Mouse (Mus musculus) stomach, embryonic 14.5 days (tissue): ENCODE measurements around the gene Rac2. TPM values are rescaled to one million over a fixed set of nuclear protein-coding genes. Genes with fewer than 3 reads are reported as not detected.

ENCODE experiments used
- polyA plus RNA-seq: library from polyadenylated mRNA; unstranded; fragments of >200 nt; fragmentation: Nextera tagmentation; extraction: Ambion mirVana; gene quantifications from 2 replicates; pipeline ENCODE4 v1.2.1, GENCODE M21; 2014

The Rac2 gene
- polyA plus RNA-seq, 1 experiment from 2014 or later = 9.4 TPM

Other genes starting within 250 kb of the Rac2 start
- 1.6 and 2.3 TPM in 2 replicates for gene Csf2rb, start 247.0 kb downstream of the Rac2 start, polyA plus RNA-seq
- gene Tex33, start 176.9 kb downstream of the Rac2 start, polyA plus RNA-seq = not detected in 2 replicates
- gene Tst, start 166.9 kb downstream of the Rac2 start, polyA plus RNA-seq = 38.6 and 44.6 TPM in 2 replicates
- gene Mpst, start 166.4 kb downstream of the Rac2 start, polyA plus RNA-seq = 3.2 and 4.4 TPM in 2 replicates
- 38.9 and 39.4 TPM in 2 replicates for gene Kctd17, start 144.2 kb downstream of the Rac2 start, polyA plus RNA-seq
- 0.50 and 0.52 TPM in 2 replicates for gene Tmprss6, start 104.1 kb downstream of the Rac2 start, polyA plus RNA-seq
- 0.34 and 0.41 TPM in 2 replicates for gene Il2rb, start 77.5 kb downstream of the Rac2 start, polyA plus RNA-seq
- 38.8 and 42.0 TPM in 2 replicates for gene C1qtnf6, start 41.4 kb downstream of the Rac2 start, polyA plus RNA-seq
- 0.12 TPM in 1 of 2 replicates, not detected in the other for gene Sstr3, start 28.1 kb downstream of the Rac2 start, polyA plus RNA-seq
- gene Cyth4, start 24.3 kb upstream of the Rac2 start, polyA plus RNA-seq = 4.0 and 5.9 TPM in 2 replicates
- 0.10 TPM in 1 of 2 replicates, not detected in the other for gene Elfn2, start 146.0 kb upstream of the Rac2 start, polyA plus RNA-seq
- 15.7 and 16.9 TPM in 2 replicates for gene Mfng, start 200.7 kb upstream of the Rac2 start, polyA plus RNA-seq
- 6.5 and 7.6 TPM in 2 replicates for gene Card10, start 230.3 kb upstream of the Rac2 start, polyA plus RNA-seq